9 mouse cellular contexts compared by ENCODE assay signal in the genomic region with DNA sequence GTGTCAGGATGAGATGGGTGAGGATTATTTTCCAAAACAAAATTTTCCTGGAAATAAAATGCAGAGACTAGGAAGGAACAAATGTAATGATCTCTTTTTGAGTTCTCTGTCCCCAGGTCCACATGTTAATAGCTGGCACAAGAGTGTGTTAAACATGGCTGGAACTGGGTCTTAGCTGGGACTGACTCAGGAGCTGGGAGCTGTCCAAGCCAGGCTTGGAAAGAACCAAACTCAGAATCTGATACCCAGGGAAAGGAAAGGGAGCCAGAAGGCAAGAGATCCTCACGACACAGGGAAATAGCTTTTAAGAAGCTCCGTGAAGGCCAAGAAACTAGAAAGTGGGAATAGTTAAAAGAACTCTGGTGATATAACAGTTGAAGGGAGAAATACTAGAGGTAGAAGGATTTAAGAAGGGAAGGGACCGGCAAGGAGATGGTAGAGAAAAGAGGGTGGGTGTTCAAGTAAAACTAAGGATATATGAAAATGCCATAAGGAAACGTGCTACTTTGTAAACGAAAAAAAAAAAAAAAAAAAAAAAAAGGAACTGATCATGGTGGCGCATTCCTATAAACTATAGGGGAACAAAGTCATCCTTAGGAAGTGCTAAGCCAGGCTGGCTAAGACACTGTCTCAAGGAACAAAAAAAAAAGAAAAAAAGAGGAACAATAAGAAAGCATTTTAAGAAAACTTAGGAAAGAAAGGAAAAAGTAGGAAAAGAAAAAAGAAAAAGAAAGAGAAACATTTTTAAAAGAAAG. TPM values are rescaled to one million over a fixed set of nuclear protein-coding genes. Genes with fewer than 3 reads are reported as not detected.
A peak's percentile ranks its signal among the peaks of the same experiment; 100 is the strongest.
DNase-seq lines count a peak whose midpoint lies in the region; ATAC-seq lines count a peak whose summit lies in the region.
"Had no signal": no experiment of that assay in that cellular context is flagged by ENCODE, and none has a peak within 500 bp of the region (broad histone marks: within the 10 kb centered on the region; RNA-seq: fewer than 3 reads in every experiment).

No protein-coding gene starts in this region.

- peak overlapping the region; percentile 96; the same call in 1 of the 2 replicates for H3K4me2 ChIP-seq in intestine, embryonic 15.5 days (replicated peaks)
- H3K4me2 ChIP-seq in neural tube, embryonic 13.5 days, result peak overlapping the region; percentile 98

- H3K9ac ChIP-seq in intestine, embryonic 15.5 days, result no peak overlapping the region
- H3K9ac ChIP-seq in neural tube, embryonic 13.5 days, result no peak overlapping the region

- DNase-seq in embryo, embryonic 10.5 days (ENCODE audit: low spot score), result peak; percentile 12
- no peak for DNase-seq in embryo, embryonic 9.5 days (ENCODE audit: extremely low spot score)
- peak; percentile 69 for DNase-seq in gastrocnemius, postnatal 14 days
- DNase-seq in layer of hippocampus, adult 11-12 months (ENCODE audit: low spot score), result no peak
- DNase-seq in frontal cortex, postnatal 10 days (ENCODE audit: low spot score in 2 of 2), result no peak

- no peak overlapping the region for H3K27ac ChIP-seq in intestine, embryonic 15.5 days
- H3K27ac ChIP-seq in neural tube, embryonic 13.5 days (replicated peaks), result no peak overlapping the region

- 19% methylated on average over 6 of the region's 6 CpGs for WGBS in intestine, embryonic 15.5 days
- 20% methylated on average over 6 of the region's 6 CpGs for WGBS in neural tube, embryonic 13.5 days

- intact Hi-C loops in gastrocnemius, postnatal 14 days (cut with DNase I; ENCODE audit: low total_unique reads), result no loop called here

- ATAC-seq in activated CD4-positive, CD25-positive, alpha-beta regulatory T cell, adult 4 months, result peak; percentile 11
- ATAC-seq in intestine, embryonic 15.5 days, result no peak
- ATAC-seq in neural tube, embryonic 13.5 days (ENCODE audit: low read depth), result no peak

- H3K4me1 ChIP-seq in intestine, embryonic 15.5 days (replicated peaks), result 0 out of 2 replicates have a peak, but pooled peaks cover 2% of the 10 kb centered on the region
- peaks cover 25% of the 10 kb centered on the region for H3K4me1 ChIP-seq in neural tube, embryonic 13.5 days (replicated peaks)

- no peaks in the 10 kb centered on the region for H3K36me3 ChIP-seq in intestine, embryonic 15.5 days
- 0 out of 2 replicates have a peak, but pooled peaks cover 3% of the 10 kb centered on the region for H3K36me3 ChIP-seq in neural tube, embryonic 13.5 days

- no peaks in the 10 kb centered on the region for H3K9me3 ChIP-seq in intestine, embryonic 15.5 days
- no peaks in the 10 kb centered on the region for H3K9me3 ChIP-seq in neural tube, embryonic 13.5 days

- peak overlapping the region; percentile 83; the same call in 1 of the 2 replicates for H3K4me3 ChIP-seq in intestine, embryonic 15.5 days (replicated peaks)
- H3K4me3 ChIP-seq in neural tube, embryonic 13.5 days, result peak overlapping the region; percentile 89

- no peaks in the 10 kb centered on the region for H3K27me3 ChIP-seq in intestine, embryonic 15.5 days (replicated peaks)
- no peaks in the 10 kb centered on the region for H3K27me3 ChIP-seq in neural tube, embryonic 13.5 days
- H3K27me3 ChIP-seq: Patski had no signal

RNA-seq across cellular contexts. Expression of a gene that starts 0.5 kb away (rescaled TPM):
- polyA plus RNA-seq in activated CD4-positive, CD25-positive, alpha-beta regulatory T cell, adult 4 months (2017; shearing (Covaris generic)), result 10 to 100 TPM; 15.2 to 17.5 TPM
- total RNA-seq in gastrocnemius, postnatal 14 days (2021), result 10 to 100 TPM in 1 of 2 experiments, 1 to 10 TPM in 1; 9.5 to 10.8 TPM
- 11.2 and 11.6 TPM in 2 replicates for polyA plus RNA-seq in intestine, embryonic 15.5 days (2015; fragmentation: Nextera tagmentation; extraction: Ambion mirVana)
- 9.3 and 11.6 TPM in 2 replicates for polyA plus RNA-seq in neural tube, embryonic 13.5 days (2015; fragmentation: Nextera tagmentation; extraction: Ambion mirVana)

Comparison
In these comparisons a context has a peak if more than half of its experiments do, and no peak if none do; other contexts are left out.
1. DNase-seq: peak in embryo, embryonic 10.5 days (single experiment) and gastrocnemius, postnatal 14 days (single experiment); none in embryo, embryonic 9.5 days (single experiment), layer of hippocampus, adult 11-12 months (single experiment) and frontal cortex, postnatal 10 days (0 of 2).